Mouse (Mus musculus) heart, adult 8-10 months (tissue): ENCODE data around the gene Otud7b. TPM values are rescaled to one million over a fixed set of nuclear protein-coding genes. Genes with fewer than 3 reads are reported as not detected.

ENCODE experiments used
- DNase-seq: peaks from one replicate; pipeline ENCODE4 v3.0.0; 2022; ENCODE audit warnings: low spot score
- total RNA-seq, 4 experiments: library from RNA; stranded (reverse); gene quantifications; 2 replicates each; pipeline ENCODE4 v1.2.4; 2022

Gene Otud7b
- total RNA-seq, result 10 to 100 TPM; 55.4 to 63.1 (median 59.8) TPM

- DNase-seq, result peak; percentile 76
Measured at GRCm38 (mm10) chr3:96104261-96105065, at the start of gene Otud7b. Otud7b (plus strand) TSS chr3:96104527.

- no peak for DNase-seq
Measured at GRCm38 (mm10) chr3:96055294-96055693, 49.0 kb upstream of the Otud7b start.

- no peak for DNase-seq
Measured at GRCm38 (mm10) chr3:96056031-96056430, 48.3 kb upstream of the Otud7b start.

GRCm38 (mm10) chr3:96057747-96058204 lies 46.6 kb upstream of the Otud7b start:
- DNase-seq, result peak; percentile 91

GRCm38 (mm10) chr3:96058231-96058896 lies 46.0 kb upstream of the Otud7b start, which contains the start of gene Vps45:
Vps45 (minus strand) TSS chr3:96058466.
- peak; percentile 73 for DNase-seq

- DNase-seq, result no peak
Measured at GRCm38 (mm10) chr3:96060146-96060545, 44.2 kb upstream of the Otud7b start.

- DNase-seq, result no peak
Measured at GRCm38 (mm10) chr3:96063299-96063698, 41.0 kb upstream of the Otud7b start.

- DNase-seq, result no peak
Measured at GRCm38 (mm10) chr3:96064217-96064616, 40.1 kb upstream of the Otud7b start.

- no peak for DNase-seq
Measured at GRCm38 (mm10) chr3:96065147-96065546, 39.2 kb upstream of the Otud7b start.

- DNase-seq, result peak; percentile 70
Measured at GRCm38 (mm10) chr3:96065754-96066375, 38.5 kb upstream of the Otud7b start.

- no peak for DNase-seq
Measured at GRCm38 (mm10) chr3:96066741-96067140, 37.6 kb upstream of the Otud7b start.

- no peak for DNase-seq
Measured at GRCm38 (mm10) chr3:96069046-96069445, 35.3 kb upstream of the Otud7b start.

GRCm38 (mm10) chr3:96069542-96069941 lies 34.8 kb upstream of the Otud7b start:
- DNase-seq, result no peak

GRCm38 (mm10) chr3:96070241-96070640 lies 34.1 kb upstream of the Otud7b start:
- no peak for DNase-seq

GRCm38 (mm10) chr3:96072921-96073486 lies 31.3 kb upstream of the Otud7b start:
- no peak for DNase-seq

GRCm38 (mm10) chr3:96078066-96078465 lies 26.3 kb upstream of the Otud7b start:
- no peak for DNase-seq

GRCm38 (mm10) chr3:96078711-96079110 lies 25.6 kb upstream of the Otud7b start:
- no peak for DNase-seq

- no peak for DNase-seq
Measured at GRCm38 (mm10) chr3:96081006-96081405, 23.3 kb upstream of the Otud7b start.

GRCm38 (mm10) chr3:96081650-96082049 lies 22.7 kb upstream of the Otud7b start:
- no peak for DNase-seq

- DNase-seq, result no peak
Measured at GRCm38 (mm10) chr3:96082100-96082499, 22.2 kb upstream of the Otud7b start.

GRCm38 (mm10) chr3:96082714-96083508 lies 21.4 kb upstream of the Otud7b start:
- DNase-seq, result no peak
